Mouse (Mus musculus) ES-E14 (cell line): ENCODE data around the gene Phlpp1. TPM values are rescaled to one million over a fixed set of nuclear protein-coding genes. Genes with fewer than 3 reads are reported as not detected.

Experiments
- DNase-seq: peaks from one replicate; pipeline ENCODE4 v3.0.0-alpha.2; 2013; ENCODE audit warnings: low read depth, low spot score
- H3K27ac ChIP-seq: 2 replicates; pipeline ENCODE4 v1.5.1; 2012; ENCODE audit warnings: low read depth, mild to moderate bottlenecking, low read length, moderate library complexity, mixed read lengths; ENCODE audit not compliant: poor library complexity, insufficient read depth, severe bottlenecking
- H3K36me3 ChIP-seq: 2 replicates; pipeline ENCODE4 v1.6.1; 2012; ENCODE audit warnings: mild to moderate bottlenecking, low read length, moderate library complexity, mixed read lengths; ENCODE audit not compliant: control insufficient read depth, poor library complexity, insufficient read depth, severe bottlenecking
- H3K4me1 ChIP-seq, 2 experiments: fragments of 150-350 bp in 1 of 2; sonication (generic) in 1 of 2; 2 replicates each; pipeline ENCODE4 v1.6.1; 2012; ENCODE audit warnings: low read length in 2 of 2, mild to moderate bottlenecking in 1 of 2, mixed read lengths in 1 of 2; ENCODE audit not compliant: control insufficient read depth in 2 of 2, insufficient read depth in 2 of 2, poor library complexity in 1 of 2
- H3K4me3 ChIP-seq, 2 experiments: fragments of 150-350 bp in 1 of 2; sonication (generic) in 1 of 2; 2 replicates each; pipeline ENCODE4 v1.5.1; 2012; ENCODE audit warnings: low read length in 2 of 2, low read depth in 1 of 2, mild to moderate bottlenecking in 1 of 2, mixed read lengths in 1 of 2; ENCODE audit not compliant: insufficient read depth in 1 of 2, poor library complexity in 1 of 2, severe bottlenecking in 1 of 2
- H3K9ac ChIP-seq: 2 replicates; pipeline ENCODE4 v1.6.1; 2012; ENCODE audit warnings: low read depth, mild to moderate bottlenecking, low read length, mixed read lengths; ENCODE audit not compliant: poor library complexity, insufficient read depth, severe bottlenecking
- H3K9me3 ChIP-seq: fragments of 150-350 bp; sonication (generic); 2 replicates; pipeline ENCODE4 v1.6.1; 2012; ENCODE audit warnings: low read depth, mild to moderate bottlenecking, low read length; ENCODE audit not compliant: control insufficient read depth, insufficient read depth
- CHD2 ChIP-seq: IDR thresholded peaks from 2 replicates; pipeline ENCODE4 v1.6.1; 2014; ENCODE audit warnings: mild to moderate bottlenecking, low read depth, low read length, inconsistent platforms
- HCFC1 ChIP-seq: IDR thresholded peaks from 2 replicates; pipeline ENCODE4 v1.6.1; 2012; ENCODE audit warnings: low read length, inconsistent platforms, borderline replicate concordance; ENCODE audit not compliant: insufficient read depth
- MAFK ChIP-seq: IDR thresholded peaks from 2 replicates; pipeline ENCODE4 v1.6.1; 2014; ENCODE audit warnings: mild to moderate bottlenecking, low read depth, low read length, inconsistent platforms; ENCODE audit not compliant: insufficient read depth
- ZC3H11A ChIP-seq: IDR thresholded peaks from 2 replicates; pipeline ENCODE4 v1.6.1; 2012; ENCODE audit warnings: low read depth, mild to moderate bottlenecking, inconsistent platforms, low read length, borderline replicate concordance
- ZNF384 ChIP-seq: IDR thresholded peaks from 2 replicates; pipeline ENCODE4 v1.6.1; 2012; ENCODE audit warnings: low read depth, low read length, inconsistent platforms
- in situ Hi-C, 2 experiments: fragments of 600-800 bp; cut with MboI; formaldehyde crosslinking; loops; one replicate each; pipeline ENCODE4 v1.15.1; 2025; ENCODE audit warnings: low sequenced_read_pairs in 2 of 2, inconsistent platforms in 1 of 2; ENCODE audit not compliant: unreplicated experiment in 2 of 2
- total RNA-seq: library from RNA; depleted of rRNA; stranded (reverse); fragments of 300-350 nt; gene quantifications from 2 replicates; pipeline ENCODE4 v1.2.3, GENCODE M21; 2012

Gene Phlpp1
- total RNA-seq, 1 experiment = 4.5 TPM

DNA sequence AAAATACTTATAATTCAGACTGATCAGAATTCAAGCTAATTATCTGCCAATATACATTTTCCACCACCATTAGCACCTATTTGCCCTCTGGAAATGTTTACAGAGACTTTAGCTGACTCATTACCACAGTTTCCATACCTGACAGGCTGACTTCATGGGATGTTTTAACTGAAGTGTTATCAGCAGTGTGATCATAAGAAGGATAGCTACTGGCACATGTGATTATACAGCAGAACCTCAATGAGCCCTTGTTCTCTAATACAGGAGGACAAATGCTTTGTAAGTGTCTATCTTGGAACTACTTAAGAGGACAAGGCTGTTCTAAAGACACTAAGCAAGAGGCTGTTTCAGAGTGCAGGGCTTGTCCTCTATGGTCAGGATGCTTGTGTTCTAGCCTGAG is 15.9 kb downstream of the Phlpp1 start:
- TF ChIP-seq ZC3H11A (no peak), ZNF384 (no peak), MAFK (no peak), CHD2 (no peak), HCFC1 (no peak)
- no peak for DNase-seq
- Histone ChIP-seq H3K36me3 (no peaks in the 10 kb centered on the region), H3K4me1 (peaks cover 0 to 2% of the 10 kb centered on the region in 2 experiments; a peak in 2 of 4 replicates), H3K27ac (no peak overlapping the region), H3K9me3 (no peaks in the 10 kb centered on the region), H3K9ac (no peak overlapping the region), H3K4me3 (no peak overlapping the region)
- in situ Hi-C loops = no loop called here

DNA sequence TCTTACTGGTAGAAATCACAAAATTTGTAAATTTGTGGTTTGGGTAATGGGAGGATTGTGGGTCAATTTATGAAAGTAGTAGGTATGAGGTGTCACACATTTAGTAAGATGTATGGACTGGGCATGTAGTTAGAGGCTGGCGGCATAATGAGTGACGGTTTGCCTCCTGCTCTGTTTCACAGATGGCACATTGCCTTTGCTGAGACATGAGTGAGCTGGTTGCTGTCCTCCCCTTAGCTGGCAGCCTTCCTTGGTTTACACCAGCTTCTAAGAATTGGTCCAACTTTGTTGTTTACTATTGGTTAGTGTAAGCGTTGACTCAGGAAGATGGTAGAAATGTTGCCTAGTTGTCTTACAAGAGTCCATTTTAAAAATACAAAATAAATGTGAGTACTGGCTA is 17.2 kb downstream of the Phlpp1 start:
- no peaks in the 10 kb centered on the region for H3K36me3 ChIP-seq
- in situ Hi-C loops = no loop called here

GRCm38 (mm10) chr1:106189311-106189710 is 17.8 kb downstream of the Phlpp1 start:
- no peaks in the 10 kb centered on the region for H3K36me3 ChIP-seq
- no peak for TF ChIP-seq CHD2
- TF ChIP-seq ZC3H11A = no peak
- no peak for TF ChIP-seq MAFK
- TF ChIP-seq HCFC1 = no peak
- no peak for TF ChIP-seq ZNF384
- no peak for DNase-seq
- no peaks in the 10 kb centered on the region for H3K9me3 ChIP-seq
- no peak overlapping the region for H3K27ac ChIP-seq
- in situ Hi-C loops = no loop called here
- no peak overlapping the region for H3K9ac ChIP-seq
- no peak overlapping the region for H3K4me3 ChIP-seq
- H3K4me1 ChIP-seq = peaks cover 0 to 2% of the 10 kb centered on the region in 2 experiments; a peak in 2 of 4 replicates

More for the DNA sequence above, 17.2 kb downstream of the Phlpp1 start:
- DNase-seq = no peak
- Histone ChIP-seq H3K4me3 (no peak overlapping the region), H3K27ac (no peak overlapping the region), H3K9me3 (no peaks in the 10 kb centered on the region), H3K9ac (no peak overlapping the region), H3K4me1 (peaks cover 0 to 2% of the 10 kb centered on the region in 2 experiments; a peak in 2 of 4 replicates)
- TF ChIP-seq CHD2 = no peak
- no peak for TF ChIP-seq ZC3H11A
- TF ChIP-seq ZNF384 = no peak
- TF ChIP-seq MAFK = no peak
- TF ChIP-seq HCFC1 = no peak

GRCm38 (mm10) chr1:106190695-106191094 is 19.1 kb downstream of the Phlpp1 start:
- Histone ChIP-seq H3K9ac (no peak overlapping the region), H3K4me1 (peaks cover 0 to 2% of the 10 kb centered on the region in 2 experiments; a peak in 1 of 4 replicates), H3K9me3 (no peaks in the 10 kb centered on the region), H3K4me3 (no peak overlapping the region), H3K36me3 (no peaks in the 10 kb centered on the region), H3K27ac (no peak overlapping the region)
- no peak for DNase-seq
- no peak for TF ChIP-seq MAFK
- TF ChIP-seq ZC3H11A = no peak
- TF ChIP-seq CHD2 = no peak
- no peak for TF ChIP-seq HCFC1
- no peak for TF ChIP-seq ZNF384
- in situ Hi-C loops = no loop called here

- no peak for TF ChIP-seq ZNF384
- TF ChIP-seq ZC3H11A = no peak
- no peak for TF ChIP-seq MAFK
- no peak for TF ChIP-seq HCFC1
- TF ChIP-seq CHD2 = no peak
- Histone ChIP-seq H3K36me3 (no peaks in the 10 kb centered on the region), H3K9me3 (no peaks in the 10 kb centered on the region), H3K27ac (no peak overlapping the region), H3K9ac (no peak overlapping the region), H3K4me1 (peaks cover 0 to 2% of the 10 kb centered on the region in 2 experiments; a peak in 1 of 4 replicates), H3K4me3 (no peak overlapping the region)
- DNase-seq = no peak
- in situ Hi-C loops = no loop called here
Measured at GRCm38 (mm10) chr1:106191885-106192284, 20.3 kb downstream of the Phlpp1 start.
